Comparison of ENCODE assay signal across 25 mouse cellular contexts in the genomic region with DNA sequence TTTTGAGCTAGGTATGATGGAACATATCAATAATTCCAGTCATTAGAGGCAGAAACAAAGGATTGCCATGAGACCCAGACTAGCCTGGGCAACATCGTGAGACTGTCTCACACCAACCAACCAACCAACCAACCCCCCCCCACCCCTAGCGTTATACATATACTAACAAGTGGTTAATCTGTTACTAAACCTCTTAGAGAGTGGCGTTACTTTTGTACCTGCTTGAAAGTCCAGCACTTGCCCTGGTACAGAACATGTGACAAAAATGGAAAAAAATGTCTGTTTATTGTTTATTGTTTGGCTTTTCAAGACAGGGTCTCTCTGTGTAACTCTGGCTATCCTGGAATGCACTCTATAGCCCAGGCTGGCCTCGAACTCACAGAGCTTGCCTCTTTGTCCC. TPM values are rescaled to one million over a fixed set of nuclear protein-coding genes. Genes with fewer than 3 reads are reported as not detected.
DNase-seq lines count a peak whose midpoint lies in the region; ATAC-seq lines count a peak whose summit lies in the region.
"Had no signal": no experiment of that assay in that cellular context is flagged by ENCODE, and none has a peak within 500 bp of the region (broad histone marks: within the 10 kb centered on the region; RNA-seq: fewer than 3 reads in every experiment).

No protein-coding gene starts in this region.

- WGBS in kidney, embryonic 16.5 days = 77% methylated on average over 4 of the region's 4 CpGs
- 64% methylated on average over 4 of the region's 4 CpGs for WGBS in liver, embryonic 13.5 days (ENCODE audit: insufficient replicate concordance)

- no peaks in the 10 kb centered on the region for H3K36me3 ChIP-seq in kidney, embryonic 16.5 days (ENCODE audit: insufficient read depth, low read length)
- H3K36me3 ChIP-seq in liver, embryonic 13.5 days = no peaks in the 10 kb centered on the region
- H3K36me3 ChIP-seq: embryonic facial prominence, embryonic 10.5 days; embryonic facial prominence, embryonic 13.5 days; hindbrain, embryonic 12.5 days had no signal

- no peak overlapping the region for H3K27ac ChIP-seq in kidney, embryonic 16.5 days (ENCODE audit: low read length)
- no peak overlapping the region for H3K27ac ChIP-seq in liver, embryonic 13.5 days
- H3K27ac ChIP-seq: embryonic facial prominence, embryonic 10.5 days; embryonic facial prominence, embryonic 13.5 days; forebrain, embryonic 13.5 days; gastrocnemius, adult 2 months; hindbrain, embryonic 12.5 days had no signal

- H3K4me2 ChIP-seq in kidney, embryonic 16.5 days (replicated peaks; ENCODE audit: low read depth, low read length) = no peak overlapping the region
- H3K4me2 ChIP-seq in liver, embryonic 13.5 days = no peak overlapping the region
- H3K4me2 ChIP-seq: embryonic facial prominence, embryonic 13.5 days; forebrain, embryonic 13.5 days; heart, embryonic 11.5 days; hindbrain, embryonic 12.5 days had no signal

- H3K9ac ChIP-seq in kidney, embryonic 16.5 days (replicated peaks; ENCODE audit: low read length) = no peak overlapping the region
- no peak overlapping the region for H3K9ac ChIP-seq in liver, embryonic 13.5 days
- H3K9ac ChIP-seq: embryonic facial prominence, embryonic 13.5 days; forebrain, embryonic 13.5 days; forebrain, postnatal 0 days; hindbrain, embryonic 12.5 days had no signal

- H3K27me3 ChIP-seq in kidney, embryonic 16.5 days (ENCODE audit: insufficient read depth, low read length) = no peaks in the 10 kb centered on the region
- no peaks in the 10 kb centered on the region for H3K27me3 ChIP-seq in liver, embryonic 13.5 days

- DNase-seq in kidney, adult 8-10 months = peak; percentile 13 to 18
- DNase-seq in kidney, postnatal 4 days = no peak
- no peak for DNase-seq in kidney, postnatal 10 days
- DNase-seq in liver, embryonic 13.5 days = no peak
- no peak for DNase-seq in liver
- DNase-seq in yolk sac, embryonic 10.5 days (ENCODE audit: low spot score) = peak; percentile 33
- DNase-seq in embryo, embryonic 9.5 days (ENCODE audit: extremely low spot score) = no peak
- DNase-seq: adrenal gland, adult 2 months; adrenal gland, postnatal 14 days; cerebellum, adult 11 months; cerebellum, adult 2 months; cerebellum, adult 9-11 months; cerebellum, postnatal 25 days; forebrain, postnatal 0 days; gastrocnemius, adult 2 months; gastrocnemius, postnatal 14 days; heart, adult 11 months had no signal

- ATAC-seq in kidney, embryonic 16.5 days (ENCODE audit: low FRiP score, low TSS enrichment) = peak; percentile 75
- ATAC-seq in liver, embryonic 13.5 days (ENCODE audit: low read depth) = 0 out of 2 replicates have a peak, but pooled peaks have one; percentile 15
- ATAC-seq: CD4-positive, CD25-positive, alpha-beta regulatory T cell, adult 4 months; forebrain, embryonic 13.5 days; forebrain, postnatal 0 days had no signal

- no peak overlapping the region for H3K4me3 ChIP-seq in kidney, embryonic 16.5 days (ENCODE audit: low read length)
- H3K4me3 ChIP-seq in liver, embryonic 13.5 days (replicated peaks) = no peak overlapping the region
- H3K4me3 ChIP-seq: embryonic facial prominence, embryonic 10.5 days; embryonic facial prominence, embryonic 13.5 days; erythroblast, embryonic 14.5 days; forebrain, embryonic 13.5 days; gastrocnemius, adult 2 months; hindbrain, embryonic 12.5 days had no signal

- H3K9me3 ChIP-seq in kidney, embryonic 16.5 days (ENCODE audit: low read length) = no peaks in the 10 kb centered on the region
- no peaks in the 10 kb centered on the region for H3K9me3 ChIP-seq in liver, embryonic 13.5 days (replicated peaks)
- H3K9me3 ChIP-seq: embryonic facial prominence, embryonic 13.5 days; forebrain, embryonic 13.5 days had no signal

- H3K4me1 ChIP-seq in kidney, embryonic 16.5 days (ENCODE audit: insufficient read depth, low read length) = no peaks in the 10 kb centered on the region
- H3K4me1 ChIP-seq in liver, embryonic 13.5 days (replicated peaks) = no peaks in the 10 kb centered on the region
- H3K4me1 ChIP-seq: embryonic facial prominence, embryonic 10.5 days; embryonic facial prominence, embryonic 13.5 days; forebrain, embryonic 13.5 days; hindbrain, embryonic 12.5 days had no signal

RNA-seq across cellular contexts. Expression of a gene that starts 35.7 kb away (rescaled TPM):
- polyA plus RNA-seq in kidney, embryonic 16.5 days (2015; fragmentation: Nextera tagmentation; extraction: Ambion mirVana) = 31.3 and 35.6 TPM in 2 replicates
- polyA plus RNA-seq in liver, embryonic 13.5 days (2015; fragmentation: Nextera tagmentation; extraction: Ambion mirVana) = 26.2 and 30.3 TPM in 2 replicates

Comparison
In these comparisons a context has a peak if more than half of its experiments do, and no peak if none do; other contexts are left out.
1. DNase-seq: peak in kidney, adult 8-10 months (2 of 2) and yolk sac, embryonic 10.5 days (single experiment); none in kidney, postnatal 4 days (0 of 2), kidney, postnatal 10 days (single experiment), liver, embryonic 13.5 days (single experiment), liver (single experiment) and embryo, embryonic 9.5 days (single experiment).